Mouse (Mus musculus) heart, embryonic 11.5 days (tissue): Measurements from ENCODE around the gene Gm21319. TPM values are rescaled to one million over a fixed set of nuclear protein-coding genes. Genes with fewer than 3 reads are reported as not detected.
"Not testable (repeated sequence)": the region's sequence is repeated elsewhere in the genome, so short reads cannot be mapped to it uniquely, and the experiment has no call there.

Experiments
- ATAC-seq: fragments of 200-750 bp; cut with Nextera tagmentation; replicated peaks from 2 replicates; pipeline ENCODE4 v1.8.0; 2017; ENCODE audit warnings: moderate library complexity; ENCODE audit not compliant: insufficient number of reproducible peaks, low FRiP score, low TSS enrichment
- H3K27ac ChIP-seq: fragments of 300-500 bp; sonication (generic); 2 replicates; pipeline ENCODE4 v1.5.1; 2014; ENCODE audit warnings: mild to moderate bottlenecking, low read depth, low read length
- H3K27me3 ChIP-seq: fragments of 300-500 bp; sonication (generic); 2 replicates; pipeline ENCODE4 v1.6.1; 2014; ENCODE audit warnings: mild to moderate bottlenecking, low read length, mixed read lengths; ENCODE audit not compliant: control insufficient read depth, insufficient read depth
- H3K36me3 ChIP-seq: fragments of 300-500 bp; sonication (generic); 2 replicates; pipeline ENCODE4 v1.6.1; 2014; ENCODE audit warnings: mild to moderate bottlenecking, low read length, moderate library complexity, mixed read lengths; ENCODE audit not compliant: control insufficient read depth, insufficient read depth
- H3K4me1 ChIP-seq: fragments of 300-500 bp; sonication (generic); 2 replicates; pipeline ENCODE4 v1.6.1; 2014; ENCODE audit warnings: low read length; ENCODE audit not compliant: control insufficient read depth, insufficient read depth
- H3K4me2 ChIP-seq: fragments of 300-500 bp; sonication (generic); 2 replicates; pipeline ENCODE4 v1.6.1; 2014; ENCODE audit warnings: mild to moderate bottlenecking, moderate library complexity
- H3K4me3 ChIP-seq: fragments of 300-500 bp; sonication (generic); 2 replicates; pipeline ENCODE4 v1.5.1; 2014; ENCODE audit warnings: low read depth, low read length
- H3K9ac ChIP-seq: fragments of 300-500 bp; sonication (generic); 2 replicates; pipeline ENCODE4 v1.6.1; 2014; ENCODE audit warnings: mild to moderate bottlenecking, low read depth, low read length, moderate library complexity
- H3K9me3 ChIP-seq: fragments of 300-500 bp; sonication (generic); replicated peaks from 2 replicates; pipeline ENCODE4 v1.6.1; 2016; ENCODE audit warnings: low read length; ENCODE audit not compliant: control insufficient read depth
- WGBS: fragments of 180-500 bp; shearing (Covaris S2); extraction: QIAGEN DNeasy Blood & Tissue Kit; methylation state at CpG from one replicate; pipeline ENCODE4 v1.1.7; 2014; ENCODE audit not compliant: insufficient replicate concordance; 5-methylcytosine and 5-hydroxymethylcytosine counted together
- polyA plus RNA-seq: library from polyadenylated mRNA; unstranded; fragments of >200 nt; fragmentation: Nextera tagmentation; extraction: Ambion mirVana; gene quantifications from 2 replicates; pipeline ENCODE4 v1.2.1, GENCODE M21; 2014

Gm21319 gene
- not detected in 2 replicates for polyA plus RNA-seq

- not testable (repeated sequence) for H3K9me3 ChIP-seq, H3K4me2 ChIP-seq, H3K36me3 ChIP-seq, ATAC-seq, H3K27me3 ChIP-seq, H3K27ac ChIP-seq, H3K4me3 ChIP-seq, H3K9ac ChIP-seq, H3K4me1 ChIP-seq
- 82% methylated on average over 4 of the region's 4 CpGs for WGBS
Observed at GRCm38 (mm10) chr12:87775655-87776054, at the start of gene Gm21319. Gm21319 (minus strand) TSS chr12:87775755.

DNA sequence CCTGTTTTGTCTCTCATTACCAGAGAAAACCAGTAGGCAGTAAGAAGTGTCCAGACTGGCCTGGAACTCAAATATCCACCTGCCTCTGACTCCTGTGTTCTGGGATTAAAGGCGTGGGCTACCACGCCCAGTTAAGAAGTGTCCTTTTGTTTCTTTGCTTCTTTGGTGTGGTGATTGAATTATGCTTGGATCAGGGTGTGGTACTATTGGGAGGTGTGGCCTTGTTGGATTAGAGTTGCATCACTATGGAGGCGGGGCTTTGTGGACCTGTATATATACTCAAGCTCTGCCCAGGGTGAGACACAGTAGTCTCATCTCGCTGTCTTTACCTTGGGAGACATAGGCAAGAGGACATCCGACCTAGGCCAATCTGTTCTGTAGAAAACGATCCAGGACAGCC lies 40.7 kb upstream of the Gm21319 start, which contains the start of gene BB287469:
TSS of gene BB287469 (plus strand) at position 301 of the 400 bp plus-strand sequence.
- ATAC-seq, H3K9me3 ChIP-seq: not testable (repeated sequence)
- 82% methylated on average over 5 of the region's 6 CpGs for WGBS

GRCm38 (mm10) chr12:87797971-87798370 lies 22.4 kb upstream of the Gm21319 start:
- not testable (repeated sequence) for H3K4me3 ChIP-seq, H3K9ac ChIP-seq, H3K4me2 ChIP-seq, ATAC-seq, H3K27me3 ChIP-seq, H3K4me1 ChIP-seq, H3K9me3 ChIP-seq, H3K36me3 ChIP-seq, H3K27ac ChIP-seq
- 86% methylated on average over 5 of the region's 5 CpGs for whole genome bisulfite sequencing

More for the DNA sequence above, 40.7 kb upstream of the Gm21319 start, which contains the start of gene BB287469:
- not testable (repeated sequence) for H3K36me3 ChIP-seq, H3K9ac ChIP-seq, H3K27ac ChIP-seq, H3K27me3 ChIP-seq, H3K4me3 ChIP-seq, H3K4me2 ChIP-seq, H3K4me1 ChIP-seq

DNA sequence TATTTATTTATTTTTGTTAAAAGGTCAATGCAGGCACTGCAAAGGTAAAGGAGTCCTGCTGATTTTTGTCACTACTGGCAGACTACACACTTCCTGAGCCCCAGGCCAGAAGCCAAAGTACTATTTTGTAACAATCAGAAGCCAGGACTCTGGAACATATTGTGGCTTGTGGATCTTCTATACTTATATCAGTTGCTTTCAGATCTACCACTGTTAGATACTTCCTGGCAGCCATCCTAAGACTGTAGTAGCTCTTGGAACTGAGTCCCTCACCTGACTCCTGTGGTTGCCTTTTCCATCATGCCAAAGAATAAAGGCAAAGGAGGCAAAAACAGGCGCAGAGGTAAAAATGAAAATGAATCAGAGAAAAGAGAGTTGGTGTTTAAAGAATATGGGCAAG lies 19.7 kb upstream of the Gm21319 start, which contains the start of gene Gm21936:
TSS of gene Gm21936 (plus strand) at position 301 of the 400 bp plus-strand sequence.
- H3K4me2 ChIP-seq, H3K9ac ChIP-seq, H3K4me1 ChIP-seq, H3K36me3 ChIP-seq, ATAC-seq, H3K9me3 ChIP-seq, H3K27me3 ChIP-seq, H3K4me3 ChIP-seq, H3K27ac ChIP-seq: not testable (repeated sequence)
- 70% methylated on average over 1 of the region's 1 CpGs for WGBS

Other genes with a start within 250 kb of the Gm21319 start
- gene Oog1, start 173.1 kb downstream of the Gm21319 start, polyA plus RNA-seq = not detected in 2 replicates
- not detected in 2 replicates for gene Gm4027, start 156.9 kb downstream of the Gm21319 start, polyA plus RNA-seq
- not detected in 2 replicates for gene Gm16381, start 131.1 kb downstream of the Gm21319 start, polyA plus RNA-seq
- not detected in 2 replicates for gene Gm21936, start 19.8 kb upstream of the Gm21319 start, polyA plus RNA-seq
- not detected in 2 replicates for gene BB287469, start 40.8 kb upstream of the Gm21319 start, polyA plus RNA-seq
- gene Gm2001, start 66.6 kb upstream of the Gm21319 start, polyA plus RNA-seq = not detected in 2 replicates
- gene Gm2016, start 98.3 kb upstream of the Gm21319 start, polyA plus RNA-seq = not detected in 2 replicates
- not detected in 2 replicates for gene Gm2022, start 119.6 kb upstream of the Gm21319 start, polyA plus RNA-seq
- gene Gm2035, start 144.1 kb upstream of the Gm21319 start, polyA plus RNA-seq = not detected in 2 replicates
- not detected in 2 replicates for gene Gm2042, start 178.3 kb upstream of the Gm21319 start, polyA plus RNA-seq
- gene Gm2075, start 236.1 kb upstream of the Gm21319 start, polyA plus RNA-seq = not detected in 2 replicates
- not detected in 2 replicates for gene Gm6803, start 243.0 kb upstream of the Gm21319 start, polyA plus RNA-seq